Mouse (Mus musculus) bone marrow macrophage, adult 2 months (primary cell): Measurements from ENCODE around the gene Apba1.

ENCODE experiments used
- CTCF ChIP-seq: IDR thresholded peaks from 2 replicates; pipeline ENCODE4 v1.5.1; 2012; ENCODE audit warnings: low read depth, mild to moderate bottlenecking, low read length, moderate library complexity
- POLR2A ChIP-seq: IDR thresholded peaks from 2 replicates; pipeline ENCODE4 v1.6.1; 2012; ENCODE audit warnings: mild to moderate bottlenecking, low read depth, low read length, borderline replicate concordance

DNA sequence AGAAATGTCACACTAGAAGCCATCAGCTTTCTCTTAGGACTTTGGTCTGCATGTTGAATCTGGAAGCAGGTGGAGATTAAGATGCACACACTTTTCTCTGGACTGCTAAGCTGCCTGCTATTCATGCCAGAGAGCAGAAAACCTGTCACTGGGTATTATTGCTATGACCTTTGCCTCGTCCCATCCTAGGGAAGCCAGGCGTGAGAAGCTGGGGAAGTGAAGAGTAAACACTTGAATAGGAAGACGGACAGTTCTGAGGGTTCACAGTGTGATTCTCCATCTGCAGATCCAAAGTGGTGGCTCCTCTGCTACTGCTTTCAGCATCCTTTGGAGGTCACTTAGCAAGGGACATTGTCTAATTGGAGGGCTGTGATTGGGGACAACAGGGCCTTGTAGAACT is 63.8 kb downstream of the Apba1 start:
- no peak for TF ChIP-seq CTCF
- no peak for TF ChIP-seq POLR2A
